Mouse (Mus musculus) hindbrain, embryonic 12.5 days (tissue): ENCODE measurements around the gene Otud7b. TPM values are rescaled to one million over a fixed set of nuclear protein-coding genes. Genes with fewer than 3 reads are reported as not detected.
"Not testable (repeated sequence)": the region's sequence is repeated elsewhere in the genome, so short reads cannot be mapped to it uniquely, and the experiment has no call there.

Experiments used
- ATAC-seq: fragments of 200-750 bp; cut with Nextera tagmentation; 2 replicates; pipeline ENCODE4 v1.8.0; 2017; ENCODE audit warnings: moderate TSS enrichment; ENCODE audit not compliant: low FRiP score
- H3K27ac ChIP-seq: fragments of 300-500 bp; sonication (generic); 2 replicates; pipeline ENCODE4 v1.5.1; 2016; ENCODE audit warnings: mild to moderate bottlenecking
- H3K27me3 ChIP-seq: fragments of 300-500 bp; sonication (generic); 2 replicates; pipeline ENCODE4 v1.6.1; 2016; ENCODE audit warnings: mild to moderate bottlenecking
- H3K36me3 ChIP-seq: fragments of 300-500 bp; sonication (generic); 2 replicates; pipeline ENCODE4 v1.6.1; 2016; ENCODE audit warnings: mild to moderate bottlenecking
- H3K4me1 ChIP-seq: fragments of 300-500 bp; sonication (generic); 2 replicates; pipeline ENCODE4 v1.6.1; 2016
- H3K4me2 ChIP-seq: fragments of 300-500 bp; sonication (generic); replicated peaks from 2 replicates; pipeline ENCODE4 v1.6.1; 2016; ENCODE audit warnings: mild to moderate bottlenecking
- H3K4me3 ChIP-seq: fragments of 300-500 bp; sonication (generic); 2 replicates; pipeline ENCODE4 v1.5.1; 2016; ENCODE audit warnings: mild to moderate bottlenecking
- H3K9ac ChIP-seq: fragments of 300-500 bp; sonication (generic); 2 replicates; pipeline ENCODE4 v1.6.1; 2016; ENCODE audit warnings: mild to moderate bottlenecking, moderate library complexity
- H3K9me3 ChIP-seq: fragments of 300-500 bp; sonication (generic); replicated peaks from 2 replicates; pipeline ENCODE4 v1.6.1; 2016; ENCODE audit warnings: mild to moderate bottlenecking
- WGBS: fragments of 180-500 bp; shearing (Covaris S2); methylation state at CpG from one replicate; pipeline ENCODE4 v1.1.7; 2016; 5-methylcytosine and 5-hydroxymethylcytosine counted together
- polyA plus RNA-seq: library from polyadenylated mRNA; unstranded; fragments of >200 nt; fragmentation: Nextera tagmentation; extraction: Ambion mirVana; gene quantifications from 2 replicates; pipeline ENCODE4 v1.2.1, GENCODE M21; 2016

Gene Otud7b
- polyA plus RNA-seq, 1 experiment from 2014 or later, result 18.2 TPM

DNA sequence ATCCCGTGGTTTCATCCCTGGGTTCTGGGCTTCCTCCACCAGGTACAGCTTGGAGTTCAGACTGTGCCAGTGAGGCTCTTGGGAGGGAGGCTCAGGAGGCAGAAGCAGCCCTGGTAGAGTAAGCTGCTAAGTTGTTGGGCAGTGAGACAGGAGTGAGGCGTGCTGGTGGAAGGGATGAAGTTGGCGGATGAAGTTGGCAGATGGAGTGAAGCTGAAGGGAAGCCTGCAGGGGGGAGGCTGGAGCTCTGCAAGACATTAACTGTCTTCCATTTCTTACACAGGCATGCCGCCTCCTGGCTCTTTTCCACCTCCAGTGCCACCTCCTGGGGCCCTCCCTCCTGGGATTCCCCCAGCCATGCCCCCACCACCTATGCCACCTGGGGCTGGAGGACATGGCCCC, 69.7 kb downstream of the Otud7b start:
- H3K4me2 ChIP-seq, result 0 out of 2 replicates have a peak overlapping the region, but pooled peaks have one; percentile 5
- H3K27ac ChIP-seq, H3K4me3 ChIP-seq, ATAC-seq, H3K9me3 ChIP-seq, H3K9ac ChIP-seq, H3K27me3 ChIP-seq: not testable (repeated sequence)
- WGBS, result 87% methylated on average over 4 of the region's 4 CpGs
- H3K36me3 ChIP-seq, result peaks cover 48% of the 10 kb centered on the region
- peaks cover 35% of the 10 kb centered on the region for H3K4me1 ChIP-seq

DNA sequence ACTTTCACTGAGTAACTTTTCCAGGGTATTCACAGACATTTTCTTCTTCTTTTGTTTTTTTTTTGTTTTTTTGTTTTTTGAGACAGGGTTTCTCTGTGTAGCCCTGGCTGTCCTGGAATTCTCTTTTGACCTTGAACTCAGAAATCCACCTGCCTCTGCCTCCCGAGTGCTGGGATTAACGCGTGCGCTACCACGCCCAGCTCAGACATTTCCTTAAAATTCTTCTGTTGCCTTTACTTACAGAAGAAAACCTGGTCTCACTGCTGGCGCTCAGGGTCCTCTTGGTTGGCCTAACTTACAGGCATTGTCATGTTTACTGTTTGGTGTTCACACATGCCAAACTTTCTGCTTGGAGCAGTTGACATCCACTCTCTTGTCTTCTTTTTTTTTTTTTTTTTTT, 70.9 kb downstream of the Otud7b start:
- Histone ChIP-seq H3K9me3 (no peaks in the 10 kb centered on the region), H3K36me3 (peaks cover 48% of the 10 kb centered on the region), H3K9ac (no peak overlapping the region), H3K4me3 (no peak overlapping the region), H3K27ac (no peak overlapping the region), H3K27me3 (no peaks in the 10 kb centered on the region), H3K4me2 (no peak overlapping the region), H3K4me1 (peaks cover 32% of the 10 kb centered on the region)
- 96% methylated on average over 6 of the region's 6 CpGs for WGBS
- ATAC-seq, result no peak

DNA sequence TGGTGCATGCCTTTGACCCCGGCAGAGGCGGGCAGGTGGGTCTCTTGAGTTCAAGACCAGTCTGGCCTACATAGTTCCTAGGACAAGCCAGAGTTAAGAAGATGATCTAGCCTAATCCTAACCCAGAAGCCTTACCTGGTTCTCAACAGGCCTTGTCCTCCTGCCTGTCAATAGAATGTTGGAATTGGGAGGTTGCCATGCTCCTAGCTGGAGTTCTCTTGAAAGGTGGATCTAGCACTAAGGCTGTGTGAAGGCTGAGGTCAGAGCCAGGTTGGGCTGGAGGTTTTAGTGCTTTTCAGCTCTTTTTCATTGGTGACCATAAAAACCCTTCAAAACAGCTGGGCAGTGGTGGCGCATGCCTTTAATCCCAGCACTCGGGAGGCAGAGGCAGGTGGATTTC, 74.1 kb downstream of the Otud7b start:
- WGBS, result 95% methylated on average over 4 of the region's 4 CpGs
- no peak for ATAC-seq
- H3K36me3 ChIP-seq, result peaks cover 48% of the 10 kb centered on the region
- H3K4me2 ChIP-seq, result no peak overlapping the region
- H3K27me3 ChIP-seq, result no peaks in the 10 kb centered on the region
- peaks cover 29% of the 10 kb centered on the region for H3K4me1 ChIP-seq
- no peak overlapping the region for H3K27ac ChIP-seq
- H3K9me3 ChIP-seq, result no peaks in the 10 kb centered on the region
- no peak overlapping the region for H3K9ac ChIP-seq
- H3K4me3 ChIP-seq, result no peak overlapping the region

DNA sequence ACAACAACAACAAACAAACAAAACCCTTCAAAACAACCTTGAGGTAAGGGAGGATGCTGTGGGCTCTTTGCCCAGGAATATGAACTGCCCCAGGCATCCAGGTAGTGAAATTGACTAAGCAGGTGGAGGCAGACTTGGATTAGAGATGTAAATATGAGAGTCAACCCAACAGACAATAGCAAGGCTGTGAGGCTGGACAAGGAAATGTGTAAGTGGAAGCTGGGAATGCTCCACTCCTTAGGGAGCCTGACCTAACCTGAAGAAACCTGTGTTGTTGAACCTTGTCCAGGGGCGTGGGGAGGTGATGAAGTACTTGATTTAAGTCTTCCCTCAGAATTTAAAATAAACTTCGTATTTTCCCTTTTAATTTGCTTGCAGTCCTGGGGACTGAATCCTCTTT, 74.6 kb downstream of the Otud7b start:
- no peak for ATAC-seq
- WGBS, result 88% methylated on average over 2 of the region's 2 CpGs
- no peak overlapping the region for H3K4me2 ChIP-seq
- H3K9me3 ChIP-seq, result no peaks in the 10 kb centered on the region
- H3K27me3 ChIP-seq, result no peaks in the 10 kb centered on the region
- H3K4me1 ChIP-seq, result peaks cover 25% of the 10 kb centered on the region
- no peak overlapping the region for H3K9ac ChIP-seq
- H3K4me3 ChIP-seq, result no peak overlapping the region
- peaks cover 47% of the 10 kb centered on the region for H3K36me3 ChIP-seq
- no peak overlapping the region for H3K27ac ChIP-seq

DNA sequence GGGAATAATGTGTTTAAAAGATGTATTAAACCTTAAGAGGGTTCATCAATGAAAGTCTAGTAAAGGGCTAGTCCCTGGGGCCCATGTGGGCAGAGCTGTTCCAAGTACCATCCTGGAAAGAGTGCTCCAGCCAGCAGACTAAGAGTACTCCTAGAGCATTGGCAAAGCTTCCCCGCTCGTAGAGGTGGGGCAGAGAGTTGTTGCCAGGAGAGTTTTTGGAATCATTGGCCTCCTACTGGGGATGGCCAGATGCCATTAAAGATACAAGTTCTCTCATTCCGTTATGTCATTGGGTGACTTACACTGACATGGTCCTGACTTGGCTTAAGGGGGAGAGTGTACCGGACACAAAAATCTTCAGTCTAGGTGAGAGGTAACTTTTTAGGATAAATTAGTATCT, 75.2 kb downstream of the Otud7b start:
- Histone ChIP-seq H3K9ac (no peak overlapping the region), H3K27me3 (no peaks in the 10 kb centered on the region), H3K4me1 (peaks cover 20% of the 10 kb centered on the region), H3K4me2 (no peak overlapping the region), H3K27ac (no peak overlapping the region), H3K4me3 (no peak overlapping the region), H3K9me3 (no peaks in the 10 kb centered on the region), H3K36me3 (peaks cover 41% of the 10 kb centered on the region)
- WGBS, result 67% methylated on average over 4 of the region's 4 CpGs
- no peak for ATAC-seq

DNA sequence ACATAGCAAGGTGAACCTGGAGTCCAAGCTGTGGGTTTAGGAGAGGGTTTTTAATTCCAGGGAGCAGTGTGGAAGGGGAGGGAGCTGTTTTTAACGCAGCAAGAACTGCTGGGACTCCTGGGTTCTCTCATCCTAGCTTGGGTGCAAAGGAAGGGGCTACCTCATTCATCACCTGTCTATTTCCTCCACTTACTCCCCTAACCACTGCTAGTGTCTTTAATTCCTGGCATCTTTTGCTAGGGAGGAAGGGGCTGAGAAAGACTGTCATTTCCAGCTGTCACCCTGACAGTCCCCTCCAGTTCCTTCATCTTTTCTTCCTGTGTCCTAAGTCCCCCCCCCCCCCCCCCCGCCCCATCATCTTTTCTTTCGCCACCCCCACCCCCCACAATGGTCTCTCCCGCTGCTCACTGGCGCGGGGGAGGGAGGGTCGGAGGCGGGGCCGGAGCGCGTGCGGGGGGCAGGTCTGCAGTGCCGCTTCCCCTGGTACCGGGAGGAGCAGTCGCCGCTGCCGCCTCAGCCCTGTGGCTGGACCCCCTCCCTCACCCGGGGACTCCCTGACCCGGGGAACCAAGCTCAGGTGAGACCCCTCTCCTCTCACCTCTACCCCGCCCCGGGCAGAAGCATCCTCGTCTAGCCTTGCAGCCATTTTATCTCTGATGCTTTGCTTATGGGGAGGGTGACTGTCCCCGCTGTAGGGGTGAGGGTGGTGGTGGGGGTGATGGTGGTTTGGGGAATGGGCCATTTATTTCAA, 76.6 kb downstream of the Otud7b start, which contains the start of gene Sv2a:
Gene Sv2a, plus strand, starts transcription at position 425 of the 751 bp plus-strand sequence.
- Histone ChIP-seq H3K9ac (peak within 1 kb of the TSS; percentile 73), H3K4me1 (peaks cover 24% of the 10 kb centered on the region), H3K4me2 (peak within 1 kb of the TSS; percentile 75), H3K9me3 (no peaks in the 10 kb centered on the region), H3K27ac (peak within 1 kb of the TSS; percentile 82), H3K36me3 (peaks cover 37% of the 10 kb centered on the region), H3K27me3 (no peaks in the 10 kb centered on the region), H3K4me3 (peak within 1 kb of the TSS; percentile 52)
- ATAC-seq, result peak; percentile 68
- WGBS, result 0% methylated on average over 10 of the region's 23 CpGs

DNA sequence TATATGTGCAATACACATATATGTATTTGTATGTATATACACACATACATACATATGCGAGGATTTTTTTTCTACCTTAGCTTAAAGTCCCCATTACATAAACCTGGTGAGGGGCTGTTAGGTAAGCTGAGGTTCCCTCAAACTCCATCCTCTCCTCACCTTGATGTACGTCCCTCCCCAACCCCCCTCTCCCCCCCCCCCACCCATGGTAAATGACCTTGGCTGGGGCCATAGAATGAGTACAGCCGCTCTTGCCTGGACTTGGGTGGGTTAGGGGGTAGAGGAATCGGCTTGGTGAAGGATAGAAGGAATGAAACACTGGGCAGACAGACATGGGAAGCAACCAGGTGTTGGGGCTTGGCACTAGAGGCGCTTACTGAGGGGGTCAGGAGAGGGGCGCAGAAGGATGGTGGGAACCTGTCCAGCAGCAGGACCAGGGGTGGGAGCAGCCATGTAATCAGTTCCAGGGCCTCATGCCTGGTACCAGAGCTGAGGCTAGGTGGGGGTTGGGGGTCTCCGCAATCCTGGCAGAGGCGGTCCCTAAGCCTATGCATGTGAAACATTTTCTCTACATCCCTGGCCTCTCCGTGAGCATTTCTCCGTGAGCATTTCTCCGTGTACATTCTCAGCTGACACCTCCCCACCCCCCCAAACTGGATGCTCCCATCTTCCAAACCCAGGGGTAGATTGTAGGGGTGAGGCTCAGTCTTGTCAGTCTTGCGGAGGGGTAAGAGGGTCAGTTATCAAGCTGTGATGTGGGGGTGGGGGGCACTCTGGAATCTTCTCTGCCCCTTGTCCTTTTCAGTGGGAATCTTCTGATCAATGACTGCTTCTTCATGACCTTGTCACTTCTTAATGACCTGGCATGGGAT, 77.4 kb downstream of the Otud7b start:
- H3K27me3 ChIP-seq, result no peaks in the 10 kb centered on the region

DNA sequence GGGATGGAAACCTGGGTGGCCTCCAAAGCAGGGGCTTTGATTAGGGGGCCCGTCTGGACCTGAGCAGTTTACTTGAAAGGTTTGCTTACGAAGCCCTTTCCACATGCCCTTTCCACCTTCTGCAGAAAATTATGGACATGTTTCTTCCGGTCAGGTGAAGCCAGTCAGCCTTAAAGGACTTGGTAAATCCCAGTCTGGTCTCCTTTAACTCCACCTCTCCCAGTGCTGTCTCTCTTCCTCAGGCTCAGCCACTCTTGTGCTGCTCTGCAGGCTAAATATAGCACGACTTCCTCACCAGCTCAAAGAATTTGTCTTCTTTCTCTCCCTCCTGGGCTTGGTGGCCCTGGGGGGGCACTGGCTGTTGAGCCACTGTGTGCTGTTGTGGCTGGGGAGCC, 78.1 kb downstream of the Otud7b start:
- no peaks in the 10 kb centered on the region for H3K9me3 ChIP-seq
- H3K4me3 ChIP-seq, result peak overlapping the region; percentile 52
- no peak for ATAC-seq
- H3K4me2 ChIP-seq, result peak overlapping the region; percentile 75
- H3K9ac ChIP-seq, result peak overlapping the region; percentile 73
- peaks cover 25% of the 10 kb centered on the region for H3K36me3 ChIP-seq
- no peaks in the 10 kb centered on the region for H3K27me3 ChIP-seq
- H3K4me1 ChIP-seq, result peaks cover 24% of the 10 kb centered on the region
- H3K27ac ChIP-seq, result no peak overlapping the region
- 34% methylated on average over 4 of the region's 4 CpGs for WGBS

More for the DNA sequence above, 77.4 kb downstream of the Otud7b start:
- WGBS, result 32% methylated on average over 12 of the region's 12 CpGs
- Histone ChIP-seq H3K4me1 (peaks cover 24% of the 10 kb centered on the region), H3K36me3 (peaks cover 29% of the 10 kb centered on the region), H3K27ac (peak overlapping the region; percentile 65), H3K4me3 (peak overlapping the region; percentile 52), H3K4me2 (peak overlapping the region; percentile 75), H3K9me3 (no peaks in the 10 kb centered on the region), H3K9ac (peak overlapping the region; percentile 73)
- peak; percentile 49 for ATAC-seq

DNA sequence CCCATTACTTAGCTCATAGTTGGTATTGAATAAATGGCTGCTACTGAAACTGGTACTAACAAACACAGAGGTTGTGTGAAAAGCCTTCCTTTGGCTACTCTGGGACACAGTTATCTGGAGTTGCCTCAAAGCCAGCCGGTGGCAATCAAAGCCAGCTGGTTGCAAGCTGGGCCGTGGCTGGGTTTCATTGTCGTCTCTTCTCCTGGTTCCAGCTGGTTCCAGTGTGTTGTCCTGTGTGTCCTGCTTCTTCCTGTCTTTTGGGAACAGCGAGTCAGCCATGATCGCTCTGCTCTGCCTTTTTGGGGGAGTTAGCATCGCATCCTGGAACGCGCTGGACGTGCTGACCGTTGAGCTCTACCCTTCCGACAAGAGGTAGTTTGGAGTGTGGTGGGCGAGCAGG, 88.7 kb downstream of the Otud7b start:
- H3K4me2 ChIP-seq, result no peak overlapping the region
- peaks cover 51% of the 10 kb centered on the region for H3K36me3 ChIP-seq
- no peaks in the 10 kb centered on the region for H3K27me3 ChIP-seq
- H3K9me3 ChIP-seq, result no peaks in the 10 kb centered on the region
- H3K9ac ChIP-seq, result no peak overlapping the region
- 62% methylated on average over 12 of the region's 12 CpGs for WGBS
- no peak for ATAC-seq
- H3K4me3 ChIP-seq, result no peak overlapping the region
- H3K4me1 ChIP-seq, result peaks cover 12% of the 10 kb centered on the region
- no peak overlapping the region for H3K27ac ChIP-seq

DNA sequence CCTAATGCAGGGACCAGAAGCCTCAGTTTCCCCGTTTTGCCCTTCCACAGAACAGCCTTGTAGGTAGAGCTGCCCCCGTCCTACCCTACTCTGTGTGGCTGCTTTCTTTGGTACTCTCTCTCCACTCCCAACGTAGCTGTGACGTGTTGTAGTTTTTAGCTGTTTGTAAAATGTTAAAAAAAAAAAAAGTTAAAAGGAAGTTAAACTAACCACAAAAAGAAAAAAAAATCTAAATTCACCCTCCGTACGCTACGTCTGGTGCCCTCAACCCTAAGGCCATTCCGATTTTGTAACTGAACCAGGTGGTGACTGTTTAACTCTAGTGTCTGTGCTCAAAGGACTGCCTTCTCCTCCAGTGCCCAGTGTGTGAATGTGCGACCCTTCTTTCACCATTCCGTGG, 90.6 kb downstream of the Otud7b start:
- Histone ChIP-seq H3K36me3 (peaks cover 33% of the 10 kb centered on the region), H3K27me3 (peaks cover 5% of the 10 kb centered on the region; the same call in 1 of the 2 replicates), H3K4me3 (no peak overlapping the region), H3K9ac (no peak overlapping the region), H3K27ac (no peak overlapping the region), H3K4me1 (peaks cover 15% of the 10 kb centered on the region), H3K4me2 (no peak overlapping the region), H3K9me3 (no peaks in the 10 kb centered on the region)
- 90% methylated on average over 10 of the region's 10 CpGs for WGBS
- ATAC-seq, result no peak

DNA sequence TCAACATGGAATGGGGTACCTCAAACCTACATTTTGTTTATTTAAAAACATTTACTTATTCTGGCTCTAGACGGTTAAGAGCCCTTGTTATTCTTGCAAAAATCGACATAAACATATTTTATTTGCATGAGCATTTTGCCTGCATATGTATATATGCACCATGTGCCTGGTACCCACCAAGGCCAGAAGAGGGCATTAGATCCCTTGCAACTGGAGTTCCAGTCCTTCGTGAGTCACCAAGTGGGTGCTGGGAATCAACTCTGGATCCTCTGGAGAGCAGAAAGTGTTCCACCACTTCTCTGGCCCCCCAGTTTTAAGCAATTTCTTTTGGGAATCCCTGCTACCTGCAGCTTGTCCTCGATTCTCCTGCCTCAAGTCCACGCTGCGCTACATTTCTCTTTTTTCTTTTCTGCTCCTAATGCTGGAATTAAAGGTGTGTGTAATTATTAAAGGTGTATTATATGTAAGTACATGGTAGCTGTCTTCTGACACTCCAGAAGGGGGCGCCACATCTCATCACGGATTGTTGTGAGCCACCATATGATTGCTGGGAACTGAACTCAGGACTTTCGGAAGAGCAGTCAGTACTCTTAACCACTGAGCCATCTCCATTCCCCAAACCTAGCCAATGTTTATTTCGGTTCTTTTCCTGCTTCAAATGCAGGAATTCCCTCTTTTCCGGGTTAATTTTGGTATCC, 91.4 kb downstream of the Otud7b start:
- no peak overlapping the region for H3K4me3 ChIP-seq

More for the DNA sequence above, 91.4 kb downstream of the Otud7b start:
- H3K4me2 ChIP-seq, result peak overlapping the region; percentile 96
- H3K27ac ChIP-seq, result no peak overlapping the region
- peaks cover 25% of the 10 kb centered on the region for H3K36me3 ChIP-seq
- no peak overlapping the region for H3K9ac ChIP-seq
- H3K4me1 ChIP-seq, result peaks cover 15% of the 10 kb centered on the region
- H3K27me3 ChIP-seq, result peaks cover 5% of the 10 kb centered on the region; the same call in 1 of the 2 replicates
- 91% methylated on average over 11 of the region's 11 CpGs for WGBS
- no peaks in the 10 kb centered on the region for H3K9me3 ChIP-seq
- no peak for ATAC-seq
